Mouse (Mus musculus): ENCODE data around the gene Snrpc.

GRCm38 (mm10) chr17:27830411-27830810, 7.5 kb upstream of the Snrpc start:
- TF ChIP-seq USF1 (IDR thresholded peaks at IDR 0.05; ENCODE audit: low read depth), result no peak
- TF ChIP-seq CTCF (IDR thresholded peaks at IDR 0.05; ENCODE audit: control insufficient read depth, insufficient read depth, insufficient read length), result no peak
